Mouse (Mus musculus) naive thymus-derived CD4-positive, alpha-beta T cell, adult 2 months (primary cell): Measurements from ENCODE around the gene Olfr101.

Experiments
- DNase-seq: peaks from one replicate; pipeline ENCODE4 v3.0.0-alpha.2; 2011; ENCODE audit warnings: low read depth

The Olfr101 gene

GRCm38 (mm10) chr17:37304213-37304612, at the start of gene Olfr101:
TSS of gene Olfr101 (minus strand) at chr17:37304313.
- no peak for DNase-seq

- no peak for DNase-seq
Observed at GRCm38 (mm10) chr17:37339598-37339997, 35.5 kb upstream of the Olfr101 start, which contains the start of gene Olfr103. TSS of gene Olfr103 (minus strand) at chr17:37339698.

- DNase-seq: no peak
Observed at GRCm38 (mm10) chr17:37316954-37317353, 12.8 kb upstream of the Olfr101 start, which contains the start of gene Olfr102. TSS of gene Olfr102 (minus strand) at chr17:37317054.

GRCm38 (mm10) chr17:37310146-37310699, 6.1 kb upstream of the Olfr101 start:
- no peak for DNase-seq

GRCm38 (mm10) chr17:37308483-37308882, 4.4 kb upstream of the Olfr101 start:
- DNase-seq: no peak

GRCm38 (mm10) chr17:37283360-37283759, 20.8 kb downstream of the Olfr101 start, which contains the start of gene Olfr99:
TSS of gene Olfr99 (minus strand) at chr17:37283460.
- DNase-seq: no peak

GRCm38 (mm10) chr17:37280331-37280730, 23.8 kb downstream of the Olfr101 start:
- no peak for DNase-seq

- no peak for DNase-seq
Observed at GRCm38 (mm10) chr17:37276573-37276972, 27.5 kb downstream of the Olfr101 start.

GRCm38 (mm10) chr17:37275626-37276248, 28.4 kb downstream of the Olfr101 start:
- DNase-seq: no peak

- DNase-seq: peak; percentile 92
Observed at GRCm38 (mm10) chr17:37270702-37271092, 33.4 kb downstream of the Olfr101 start.

GRCm38 (mm10) chr17:37270058-37270701, 33.9 kb downstream of the Olfr101 start, which contains the start of gene H2-M3:
TSS of gene H2-M3 (plus strand) at chr17:37270220.
- peak; percentile 99 for DNase-seq

GRCm38 (mm10) chr17:37263626-37264025, 40.5 kb downstream of the Olfr101 start, which contains the start of gene Olfr98:
TSS of gene Olfr98 (minus strand) at chr17:37263749.
- DNase-seq: no peak

- DNase-seq: peak; percentile 66
Observed at GRCm38 (mm10) chr17:37250544-37250943, 53.6 kb downstream of the Olfr101 start.

- DNase-seq: no peak
Observed at GRCm38 (mm10) chr17:37249460-37249859, 54.7 kb downstream of the Olfr101 start.
